Mouse (Mus musculus): ENCODE results near the gene Usp33.

Gene Usp33

DNA sequence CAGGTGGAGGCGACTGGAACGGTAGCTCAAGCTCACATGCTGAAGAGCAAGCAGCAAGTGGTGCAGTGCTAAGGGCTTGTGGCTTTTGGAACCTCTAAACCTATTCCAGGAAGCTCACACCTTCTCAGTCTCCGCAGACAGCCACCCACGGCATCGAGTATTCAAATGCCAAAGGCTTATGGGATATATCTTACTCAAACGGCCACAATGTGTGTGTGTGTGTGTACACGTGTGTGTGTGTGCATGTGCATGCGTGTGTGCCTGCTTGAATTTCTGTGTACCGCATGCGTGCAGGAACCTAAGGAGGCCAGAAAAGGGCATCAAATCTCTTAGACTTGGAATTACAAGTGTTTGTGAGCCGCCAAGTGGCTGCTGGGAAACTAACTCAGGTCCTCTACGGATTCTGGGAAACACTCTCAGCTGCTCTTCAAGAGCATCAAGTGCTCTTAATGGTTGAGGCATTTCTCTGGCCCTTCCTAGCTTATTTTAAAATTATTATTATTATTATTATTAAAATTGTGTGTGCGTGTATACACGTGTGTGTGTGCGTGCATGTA lies 3.2 kb upstream of the Usp33 start:
- no peak for DNase-seq

DNA sequence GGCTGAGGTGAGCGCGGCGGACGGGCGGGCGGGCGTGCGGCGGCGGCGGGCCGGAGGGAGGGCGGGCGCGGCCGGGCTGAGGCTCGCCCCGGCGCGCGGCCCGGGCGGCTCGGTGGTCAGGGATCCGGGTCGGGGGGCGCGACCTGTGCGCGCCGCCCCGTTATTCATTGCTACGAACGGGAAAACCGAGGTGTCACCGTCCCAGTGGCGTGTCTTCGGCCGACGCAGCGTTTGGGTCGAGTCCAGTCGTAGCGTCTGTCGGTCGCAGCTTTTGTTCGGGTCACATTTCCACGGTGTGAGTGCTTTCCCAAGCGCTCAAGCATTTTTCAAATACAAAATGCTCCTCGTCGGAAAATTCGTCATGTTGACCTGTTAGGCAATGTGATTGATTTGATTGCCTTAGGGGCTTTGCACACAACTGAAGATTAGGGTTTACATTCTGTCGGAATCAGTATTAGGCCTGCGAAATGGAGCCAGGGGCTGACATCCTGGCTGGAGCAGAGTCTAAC lies 409 bp downstream of the Usp33 start:
- DNase-seq, result peak; percentile 54 to 68

DNA sequence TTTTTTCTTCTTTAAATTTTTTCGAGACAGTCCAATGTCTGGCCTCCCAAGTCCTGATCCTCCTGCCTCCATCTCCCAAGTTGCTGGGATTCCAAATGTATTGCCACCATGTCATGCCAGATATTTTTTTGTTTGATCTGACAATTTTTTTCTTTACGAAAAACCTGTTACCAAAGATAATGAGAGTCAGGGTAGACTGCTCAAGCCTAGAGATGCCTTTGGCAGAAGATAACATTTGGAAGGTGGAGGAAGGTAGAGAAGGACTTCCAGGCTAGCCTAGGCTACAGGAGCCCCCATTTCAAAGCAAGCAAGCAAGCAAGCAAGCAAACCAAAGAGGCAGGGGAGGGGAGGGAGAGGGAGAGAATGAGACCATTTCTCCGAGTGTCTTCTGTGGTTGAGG lies 949 bp downstream of the Usp33 start:
- DNase-seq, result no peak

DNA sequence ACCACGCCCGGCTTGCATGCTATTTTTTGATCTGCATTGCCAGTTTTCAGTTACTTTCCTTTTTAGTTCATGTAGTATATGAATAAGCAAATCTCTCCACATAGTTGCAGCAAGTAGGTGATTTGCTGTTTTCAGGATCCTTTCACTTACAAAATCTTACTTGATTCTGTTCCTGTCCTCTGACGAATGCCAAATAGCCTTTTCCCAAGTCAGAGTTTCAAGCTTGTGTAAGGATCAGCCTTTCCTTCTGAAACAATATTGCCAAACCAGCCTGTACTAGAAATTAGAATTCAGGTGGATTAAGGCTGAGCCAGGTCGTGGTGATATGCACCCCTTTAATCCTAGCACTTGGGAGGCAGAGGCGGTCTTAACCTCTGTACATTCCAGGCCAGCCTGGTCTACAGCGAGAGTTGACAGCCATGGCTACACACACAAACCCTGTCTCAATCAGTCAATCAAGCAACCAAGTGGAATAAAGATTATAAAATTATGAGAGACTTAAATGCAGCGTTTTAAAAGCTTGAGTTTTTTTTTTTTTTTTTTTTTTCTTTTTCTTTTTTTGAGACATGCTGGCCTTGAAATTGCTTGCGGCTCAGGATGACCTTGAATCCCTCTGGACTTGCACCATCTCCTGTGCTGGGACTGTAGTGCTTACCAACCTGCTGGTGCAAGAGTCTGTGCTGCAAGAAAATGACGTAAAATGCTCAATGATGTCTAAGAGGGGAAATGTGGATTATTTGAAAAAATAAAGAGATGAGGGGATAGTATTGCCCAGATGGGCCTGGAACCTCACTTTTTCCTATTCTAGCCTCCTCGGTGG lies 1.9 kb downstream of the Usp33 start:
- DNase-seq, result no peak

DNA sequence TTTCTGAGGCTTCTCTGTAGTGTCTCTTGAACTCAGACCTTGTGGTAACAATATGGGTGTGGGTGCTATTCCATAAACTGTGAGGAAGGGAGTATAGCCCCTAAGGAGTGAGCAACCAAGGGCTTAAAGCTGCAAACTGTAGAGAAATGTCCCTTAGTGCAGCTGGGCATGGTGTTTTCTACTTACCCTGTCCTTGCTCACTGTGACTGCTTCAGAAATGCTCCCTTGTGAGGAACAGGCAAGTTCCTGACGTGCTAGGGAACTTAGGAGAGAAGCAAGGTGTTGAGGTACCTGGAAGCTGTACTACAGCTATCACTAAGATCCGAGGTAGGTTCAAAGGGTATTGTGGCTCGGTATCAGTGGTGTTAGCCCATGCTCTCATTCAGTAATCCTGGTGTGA lies 4.2 kb downstream of the Usp33 start:
- DNase-seq, result no peak

DNA sequence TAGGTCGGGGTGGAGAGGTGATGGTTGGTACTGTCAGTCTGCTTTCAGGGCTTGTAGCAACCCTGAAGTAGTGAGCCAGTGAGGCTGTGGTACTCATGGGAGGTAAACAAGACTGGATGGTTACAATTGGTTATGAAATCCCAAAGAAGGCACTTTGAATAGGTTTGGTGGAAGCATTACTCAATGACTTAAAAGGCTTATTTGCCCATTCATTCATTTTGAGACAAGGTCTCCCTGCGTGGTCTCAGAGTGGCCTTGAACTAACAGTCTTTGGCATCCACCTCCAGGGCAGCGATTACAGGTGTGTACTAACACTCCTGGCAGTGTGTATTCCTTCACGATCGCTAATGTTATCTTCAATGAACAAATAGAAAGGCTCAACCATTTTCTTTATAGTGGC lies 4.7 kb downstream of the Usp33 start:
- no peak for DNase-seq

DNA sequence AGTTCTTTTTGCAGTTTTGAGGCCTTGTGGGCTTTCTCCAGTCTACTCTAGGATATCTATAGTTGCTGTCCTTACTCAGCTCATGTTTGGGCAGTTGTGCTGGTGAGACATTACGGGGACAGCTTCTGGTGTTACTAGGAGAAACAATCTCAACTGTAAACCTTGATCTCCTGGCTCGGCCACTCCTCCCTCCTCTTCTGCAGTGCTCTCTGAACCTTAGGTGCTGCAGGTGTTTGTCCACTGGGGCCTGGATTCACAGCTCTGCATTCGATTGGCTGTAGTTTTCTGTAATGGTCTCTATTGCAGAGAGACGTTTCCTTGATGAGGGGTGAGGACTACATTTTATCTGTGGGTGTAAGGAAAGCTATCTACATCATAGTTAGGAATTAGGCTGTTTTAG lies 6.0 kb downstream of the Usp33 start:
- no peak for DNase-seq

DNA sequence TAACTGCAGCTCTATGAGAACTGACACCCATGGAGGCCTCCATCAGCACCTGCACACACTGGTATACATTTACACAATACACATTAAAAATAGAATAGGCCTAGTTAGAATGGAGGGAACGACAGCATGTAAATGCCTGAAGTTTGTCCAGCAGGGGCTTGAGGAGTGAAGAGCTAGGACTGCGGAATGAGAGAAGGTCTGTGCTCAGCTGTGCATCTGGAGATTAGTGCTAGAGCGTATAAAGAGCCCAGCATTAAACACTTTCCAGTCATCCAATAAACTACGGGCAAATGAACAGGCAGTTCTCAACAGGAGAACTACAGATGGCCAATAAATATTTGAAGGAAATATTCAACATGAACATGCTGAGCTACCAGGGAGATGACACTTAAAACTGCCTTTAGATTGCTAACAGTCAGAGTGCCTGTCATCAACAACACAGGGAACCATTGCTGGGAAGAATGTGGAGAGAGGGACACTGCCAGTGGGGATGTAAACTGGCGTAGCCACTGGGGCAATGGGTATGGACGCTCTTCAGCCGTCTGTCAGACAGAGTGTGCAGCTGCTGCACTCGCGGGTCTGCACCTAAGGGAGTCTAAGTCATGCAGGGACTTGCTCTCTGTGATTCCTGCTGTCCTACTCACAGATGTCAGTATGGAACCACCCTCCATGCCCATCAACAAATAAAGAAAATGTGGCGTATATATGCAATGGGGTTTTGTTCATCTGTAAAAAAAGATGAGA lies 7.3 kb downstream of the Usp33 start:
- DNase-seq, result no peak

DNA sequence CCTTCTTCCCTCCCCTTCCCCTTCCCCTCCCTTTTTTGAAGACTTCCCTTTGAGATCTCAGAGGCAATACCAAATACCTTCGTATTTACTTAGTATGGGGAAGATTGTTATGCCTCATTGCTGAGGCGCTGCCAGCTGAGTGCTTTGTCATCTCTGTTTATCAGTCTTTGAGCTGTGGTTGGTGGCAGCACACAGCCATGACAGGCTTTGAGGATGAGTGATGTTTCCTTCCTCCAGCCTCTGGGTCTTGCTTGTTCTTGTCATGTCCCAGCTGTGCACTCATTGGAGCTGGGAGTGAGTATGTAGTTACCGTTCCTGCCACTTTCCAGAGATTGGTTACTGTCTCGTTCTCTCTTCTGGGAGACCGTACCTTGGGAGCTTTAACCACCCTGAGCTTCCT lies 9.1 kb downstream of the Usp33 start:
- DNase-seq, result no peak

DNA sequence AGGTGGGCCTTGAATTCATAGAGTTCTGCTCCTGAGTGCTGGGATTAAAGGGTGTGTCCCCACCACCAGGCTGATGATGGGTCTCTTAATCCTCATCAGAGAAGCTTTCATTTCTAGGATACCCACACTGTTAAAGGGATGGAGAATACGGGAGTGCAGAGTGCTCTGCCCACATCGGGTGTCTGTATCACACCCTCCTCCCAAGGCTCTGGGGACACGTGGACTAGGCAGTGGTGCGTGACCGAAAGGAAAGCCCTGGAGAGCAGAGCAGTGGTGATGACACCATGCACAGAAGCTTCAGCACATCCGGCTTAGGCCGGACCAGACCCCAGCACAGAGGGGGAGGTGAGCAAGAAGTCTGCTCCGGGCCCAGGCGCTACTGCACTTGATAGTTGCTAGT lies 10.5 kb downstream of the Usp33 start:
- no peak for DNase-seq

DNA sequence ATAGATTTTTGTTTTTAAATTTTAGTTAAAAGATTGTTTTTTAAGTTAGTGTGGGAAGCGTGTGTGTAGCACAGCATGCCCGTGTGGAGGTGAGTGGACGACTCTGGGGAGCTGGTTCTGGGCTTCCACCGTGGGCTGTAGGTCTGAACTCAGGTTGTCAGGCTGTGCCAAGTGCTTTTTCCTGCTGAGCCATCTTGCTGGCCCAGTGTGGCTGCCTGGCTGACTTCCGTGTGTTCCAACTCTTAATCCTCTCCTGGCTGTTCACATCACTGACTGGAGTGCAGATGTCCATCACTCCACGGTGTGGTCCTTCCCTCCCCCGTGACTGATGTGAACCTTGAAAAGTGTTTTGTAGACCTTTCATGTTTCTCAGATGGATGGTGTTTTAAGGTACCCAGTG lies 12.9 kb downstream of the Usp33 start:
- peak; percentile 24 to 38 for DNase-seq

DNA sequence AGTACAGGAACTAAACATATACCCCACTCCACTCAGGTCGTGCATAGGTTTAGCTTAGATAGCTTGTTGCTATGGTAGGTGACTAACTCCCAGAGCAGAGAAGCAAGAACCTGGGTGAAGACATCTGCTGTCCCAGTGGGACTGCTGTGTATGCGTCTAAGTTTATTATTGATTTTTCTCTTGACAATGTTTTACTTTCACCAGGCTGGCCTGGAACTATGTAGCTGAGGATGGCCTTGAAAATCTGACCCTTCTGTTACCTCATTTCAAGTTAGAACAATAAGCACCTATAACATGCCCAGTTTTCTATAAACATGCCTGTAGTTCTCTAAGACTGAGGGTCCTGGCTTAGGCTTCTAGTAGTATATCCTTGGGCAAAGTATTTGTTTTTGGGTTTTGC lies 17.9 kb downstream of the Usp33 start:
- DNase-seq, result no peak

DNA sequence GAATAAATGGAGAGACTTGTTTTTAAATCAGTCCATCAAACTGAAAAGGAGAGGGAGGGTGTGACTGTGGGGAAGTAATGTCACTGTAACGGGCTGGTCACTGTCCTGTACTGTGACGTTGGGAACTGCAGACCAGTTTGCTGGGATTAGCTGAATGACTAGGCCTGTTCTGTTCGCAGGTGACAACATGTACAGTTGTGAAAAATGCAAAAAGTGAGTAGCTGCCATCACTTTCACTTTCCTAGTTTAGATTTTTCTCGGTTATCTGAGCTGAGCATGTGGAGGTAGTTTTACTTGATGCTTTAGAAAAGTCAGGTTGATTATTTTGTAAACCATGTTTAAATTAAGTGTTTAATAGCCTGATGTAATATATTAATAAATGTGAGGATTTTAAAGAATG lies 29.8 kb downstream of the Usp33 start:
- DNase-seq, result no peak

DNA sequence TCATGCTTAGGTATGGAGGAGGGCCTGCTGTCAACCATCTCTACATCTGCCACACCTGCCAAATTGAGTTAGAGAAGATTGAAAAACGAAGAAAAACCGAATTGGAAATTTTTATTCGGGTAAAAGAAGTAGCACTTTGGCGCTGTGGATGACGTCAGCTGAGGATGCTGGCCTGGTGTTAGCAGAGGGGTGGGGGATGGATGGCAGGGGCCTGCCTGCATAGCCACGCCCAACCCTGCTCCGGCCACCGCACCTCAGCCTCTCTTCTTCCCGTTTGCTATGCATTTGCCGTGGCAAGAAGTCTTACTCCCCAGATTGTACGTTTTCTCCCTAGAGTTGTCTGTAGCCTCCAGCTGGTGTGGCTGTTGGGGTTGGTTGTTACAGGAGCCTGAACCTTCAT lies 37.8 kb downstream of the Usp33 start:
- no peak for DNase-seq

DNA sequence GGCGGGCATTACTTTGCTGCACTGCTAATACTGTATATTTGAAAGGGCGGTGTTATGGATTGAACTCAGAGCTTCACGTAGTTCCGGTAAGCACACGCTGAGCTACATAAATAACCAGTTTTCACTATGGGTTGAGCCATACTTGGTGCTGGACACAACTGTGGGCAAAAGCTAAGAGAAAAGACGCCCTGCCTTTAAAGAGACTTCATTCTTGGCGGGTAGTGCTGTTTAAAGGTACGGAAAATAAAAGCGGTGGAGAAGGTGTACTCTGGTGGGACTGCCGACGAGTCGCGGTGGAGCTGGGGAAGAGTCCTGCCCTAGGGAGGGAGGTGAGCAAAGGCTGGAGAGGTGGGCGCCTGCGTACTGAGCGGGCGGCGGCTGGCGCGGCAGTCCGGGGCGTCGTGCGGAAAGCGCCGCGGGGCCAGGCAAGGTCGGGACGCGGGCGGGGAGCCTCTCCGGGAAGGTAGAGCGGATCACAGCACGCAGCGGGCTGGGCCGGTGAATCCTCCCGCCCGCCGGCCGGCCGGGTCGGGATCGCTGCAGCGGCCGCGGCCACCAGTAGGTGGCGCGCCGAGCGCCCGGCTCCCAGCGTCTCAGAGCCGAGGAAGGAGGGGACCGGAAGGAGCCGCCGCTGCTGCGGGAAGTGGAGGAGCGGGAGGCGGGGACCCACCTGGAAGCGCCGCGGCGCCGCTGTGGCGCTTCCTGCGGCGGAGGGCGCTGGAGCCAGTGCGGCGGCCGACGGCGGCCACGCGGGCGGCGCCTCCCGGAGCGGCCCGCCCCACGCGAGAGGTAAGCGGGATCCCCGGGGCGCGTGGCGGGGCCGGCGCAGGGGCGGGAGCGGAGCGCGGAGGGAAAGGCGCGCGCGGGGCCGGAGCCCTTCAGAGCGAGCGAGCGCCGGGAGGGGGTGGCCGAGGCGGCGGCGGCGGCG lies 49.3 kb downstream of the Usp33 start, which contains the start of gene Zzz3:
Gene Zzz3 (plus strand): TSS at position 124 of the 928 bp plus-strand sequence.
- DNase-seq, result peak; percentile 91 to 94

DNA sequence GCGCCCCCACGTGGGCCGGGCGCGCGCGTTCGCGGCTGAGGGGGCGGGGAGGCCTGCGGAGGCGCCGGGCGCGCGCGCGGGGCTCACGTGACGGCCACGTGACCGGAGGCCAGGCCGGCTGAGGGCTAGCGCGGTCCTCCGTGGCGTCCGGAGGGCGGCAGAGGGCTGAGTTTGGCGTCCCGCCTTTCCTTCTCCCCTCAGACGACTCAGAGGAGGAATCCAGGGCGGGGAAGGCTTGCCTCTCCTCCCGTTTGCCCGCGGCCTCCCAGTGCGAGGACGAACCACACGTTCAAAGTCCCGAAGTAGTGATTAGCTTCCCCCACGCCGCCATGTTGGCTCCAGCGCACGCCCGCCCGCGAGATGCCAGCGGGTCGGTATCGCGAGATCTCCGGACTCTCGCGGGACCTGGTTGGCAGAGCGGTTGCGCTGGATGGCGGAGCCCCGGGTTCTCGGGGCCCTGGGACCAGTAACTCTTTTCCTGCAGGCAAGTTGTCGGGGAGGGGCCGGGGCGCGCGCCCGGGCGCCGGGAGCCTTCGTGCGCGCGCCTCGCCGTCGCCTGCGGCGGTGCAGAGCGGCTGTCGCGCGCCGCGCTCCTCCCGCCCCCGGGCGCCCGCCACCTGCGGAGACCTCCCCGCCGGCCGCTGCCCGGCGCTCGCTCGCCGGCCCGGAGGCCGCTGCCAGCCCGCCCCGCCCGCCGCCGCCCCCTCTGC lies 50.2 kb downstream of the Usp33 start:
- DNase-seq, result peak; percentile 94 to 98

DNA sequence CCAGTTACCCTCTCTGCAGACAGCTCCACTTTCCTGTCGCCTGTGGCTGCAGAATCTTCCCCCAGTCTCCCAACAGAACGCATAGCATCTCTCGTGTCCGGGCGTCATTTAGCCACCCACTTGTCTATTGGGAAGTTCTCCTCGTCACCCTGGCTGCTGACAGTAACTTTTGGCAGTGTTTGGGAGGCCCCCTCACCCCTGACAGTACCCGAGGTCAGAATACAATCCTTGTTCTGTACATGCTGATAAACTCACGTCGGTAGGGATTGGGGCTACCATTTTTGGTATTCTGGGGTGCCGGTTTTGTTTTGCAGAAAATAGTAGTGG lies 50.7 kb downstream of the Usp33 start:
- peak in 1 of 2 experiments; percentile 41 for DNase-seq

DNA sequence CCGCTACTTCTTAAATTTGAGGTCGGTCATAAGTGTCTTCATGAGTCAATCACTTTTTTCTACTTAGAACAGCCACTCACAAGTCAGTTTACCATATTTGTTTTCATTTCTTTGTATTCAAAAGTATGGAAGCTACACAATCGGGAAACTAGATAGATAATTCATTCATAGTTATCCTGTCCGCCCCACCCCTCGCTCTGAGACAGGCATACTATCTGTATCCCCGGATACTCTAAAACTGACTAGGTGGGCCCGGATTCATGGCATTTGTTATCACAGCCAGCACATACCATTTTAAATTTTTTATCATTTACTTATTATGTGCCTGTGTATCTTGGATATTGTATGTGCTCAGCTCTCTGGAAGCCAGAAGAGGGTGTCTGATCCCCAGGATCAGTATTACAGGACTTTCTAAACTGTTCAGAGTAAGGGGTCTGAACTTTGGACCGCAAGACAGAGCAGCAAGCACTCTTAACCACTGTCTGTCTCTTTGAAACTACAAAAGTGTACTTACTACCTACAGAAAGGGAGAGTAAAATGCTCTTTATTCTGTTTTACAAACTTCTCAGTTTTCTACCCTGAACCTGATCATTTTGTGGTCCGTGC lies 51.2 kb downstream of the Usp33 start:
- no peak for DNase-seq

DNA sequence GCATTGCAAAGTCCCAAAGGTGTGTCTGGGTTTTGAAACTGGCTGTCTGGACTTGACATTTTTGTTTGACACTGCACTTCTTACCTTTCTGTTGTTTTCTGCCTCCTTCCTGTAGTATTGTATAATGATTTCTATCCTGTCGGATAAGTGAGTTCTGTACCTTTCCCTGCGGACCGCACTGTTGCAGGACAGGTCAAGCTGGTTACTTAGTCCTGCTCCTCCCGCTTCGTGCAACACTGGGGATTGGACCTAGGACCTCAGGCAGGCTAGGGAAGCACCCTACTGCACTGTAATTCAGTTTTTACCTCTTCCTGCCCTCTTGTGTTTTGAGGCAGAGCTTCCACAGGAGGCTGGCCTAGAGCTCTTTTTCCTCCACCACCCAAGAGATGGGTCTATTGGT lies 54.2 kb downstream of the Usp33 start:
- DNase-seq, result no peak

DNA sequence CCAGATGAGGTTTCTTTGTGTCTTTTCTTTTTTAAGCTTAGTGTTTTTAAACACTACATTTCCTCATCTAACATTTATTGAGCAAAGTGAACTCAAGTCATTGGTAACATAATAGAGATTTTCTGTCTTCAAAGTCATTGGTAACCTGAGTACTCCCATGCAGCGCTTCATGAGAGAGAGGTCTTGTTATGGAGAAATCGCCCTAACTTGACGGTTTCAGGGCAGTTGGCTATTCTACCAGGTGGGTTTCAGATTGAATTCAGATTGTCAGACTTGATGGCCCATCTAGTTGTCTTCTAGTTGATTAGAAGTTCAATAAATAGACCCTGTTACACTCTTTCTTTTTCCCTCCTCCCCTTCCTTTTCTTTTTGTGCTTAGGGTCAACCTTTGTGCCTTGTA lies 54.6 kb downstream of the Usp33 start:
- DNase-seq, result no peak

DNA sequence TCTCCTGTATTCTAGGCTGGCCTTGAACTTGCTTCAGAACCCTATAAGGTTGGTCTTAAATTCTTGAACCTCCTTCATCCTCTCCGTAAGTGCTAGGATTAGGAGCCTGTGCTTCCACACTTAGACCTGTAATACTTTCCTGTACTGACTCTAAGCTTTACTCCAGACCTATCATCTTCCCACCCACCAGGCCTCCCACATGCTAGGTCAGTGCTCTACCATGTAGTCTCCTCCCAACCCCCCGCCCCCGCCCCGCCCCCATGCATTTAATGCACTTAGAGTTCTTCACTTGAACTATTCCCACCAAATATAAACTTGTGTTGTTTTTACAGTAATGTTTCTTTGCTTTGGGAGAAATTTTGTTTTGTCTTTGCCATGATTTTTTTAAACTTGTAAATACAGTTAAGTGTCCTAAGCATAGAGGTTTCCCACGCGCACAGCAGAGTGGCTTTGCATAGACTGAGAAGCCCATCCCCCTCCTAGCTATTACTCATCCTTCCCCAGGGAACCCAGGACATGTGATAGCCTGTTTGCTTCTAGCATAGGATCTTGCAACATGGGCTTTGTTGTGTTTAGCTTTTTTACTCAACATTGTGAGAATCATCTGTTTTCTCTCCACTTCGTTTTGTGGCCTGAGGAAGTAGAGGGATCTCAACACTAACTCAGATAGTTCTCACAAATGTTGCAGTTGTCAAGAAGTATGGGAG lies 55.8 kb downstream of the Usp33 start:
- no peak for DNase-seq
